Mouse (Mus musculus) embryonic facial prominence, embryonic 14.5 days (tissue): Measurements from ENCODE around the gene Atg16l1. TPM values are rescaled to one million over a fixed set of nuclear protein-coding genes. Genes with fewer than 3 reads are reported as not detected.

Experiments
- ATAC-seq: fragments of 200-750 bp; cut with Nextera tagmentation; 2 replicates; pipeline ENCODE4 v1.8.0; 2017; ENCODE audit warnings: low read depth, moderate number of reproducible peaks, moderate TSS enrichment
- DNase-seq: peaks from one replicate; pipeline ENCODE4 v3.0.0-alpha.2; 2015; ENCODE audit warnings: low spot score
- H3K27ac ChIP-seq: fragments of 300-500 bp; sonication (generic); replicated peaks from 2 replicates; pipeline ENCODE4 v1.5.1; 2014; ENCODE audit warnings: low read depth, mild to moderate bottlenecking, low read length, moderate library complexity
- H3K27me3 ChIP-seq: fragments of 300-500 bp; sonication (generic); replicated peaks from 2 replicates; pipeline ENCODE4 v1.6.1; 2014; ENCODE audit warnings: low read length; ENCODE audit not compliant: control insufficient read depth, insufficient read depth
- H3K36me3 ChIP-seq: fragments of 300-500 bp; sonication (generic); 2 replicates; pipeline ENCODE4 v1.6.1; 2014; ENCODE audit warnings: low read length, mixed read lengths; ENCODE audit not compliant: control insufficient read depth, insufficient read depth
- H3K4me1 ChIP-seq: fragments of 300-500 bp; sonication (generic); 2 replicates; pipeline ENCODE4 v1.6.1; 2014; ENCODE audit warnings: antibody characterized with exemption, low read length; ENCODE audit not compliant: control insufficient read depth, insufficient read depth
- H3K4me2 ChIP-seq: fragments of 300-500 bp; sonication (generic); 2 replicates; pipeline ENCODE4 v1.6.1; 2014; ENCODE audit warnings: low read depth, mild to moderate bottlenecking, low read length, moderate library complexity, mixed read lengths
- H3K4me3 ChIP-seq: fragments of 300-500 bp; sonication (generic); 2 replicates; pipeline ENCODE4 v1.5.1; 2014; ENCODE audit warnings: low read depth, mild to moderate bottlenecking, low read length
- H3K9ac ChIP-seq: fragments of 300-500 bp; sonication (generic); 2 replicates; pipeline ENCODE4 v1.6.1; 2014; ENCODE audit warnings: low read depth, mild to moderate bottlenecking, low read length, moderate library complexity, mixed read lengths
- H3K9me3 ChIP-seq: fragments of 300-500 bp; sonication (generic); 2 replicates; pipeline ENCODE4 v1.6.1; 2016; ENCODE audit warnings: low read length; ENCODE audit not compliant: control insufficient read depth
- WGBS: fragments of 180-500 bp; shearing (Covaris S2); extraction: QIAGEN DNeasy Blood & Tissue Kit; methylation state at CpG from one replicate; pipeline ENCODE4 v1.1.7; 2014; 5-methylcytosine and 5-hydroxymethylcytosine counted together
- polyA plus RNA-seq: library from polyadenylated mRNA; unstranded; fragments of >200 nt; fragmentation: Nextera tagmentation; extraction: Ambion mirVana; gene quantifications from 2 replicates; pipeline ENCODE4 v1.2.1, GENCODE M21; 2014

Atg16l1 gene
- polyA plus RNA-seq, 1 experiment from 2014 or later = 27.9 TPM

GRCm38 (mm10) chr1:87765741-87766140 lies 10.1 kb downstream of the Atg16l1 start:
- WGBS = 91% methylated on average over 2 of the region's 2 CpGs
- H3K36me3 ChIP-seq = peaks cover 97% of the 10 kb centered on the region
- no peak for DNase-seq

GRCm38 (mm10) chr1:87766233-87766632 lies 10.6 kb downstream of the Atg16l1 start:
- H3K36me3 ChIP-seq = peaks cover 97% of the 10 kb centered on the region
- no peak overlapping the region for H3K9ac ChIP-seq
- no peaks in the 10 kb centered on the region for H3K4me1 ChIP-seq
- H3K4me3 ChIP-seq = no peak overlapping the region
- ATAC-seq (no peak), DNase-seq (no peak)
- no peaks in the 10 kb centered on the region for H3K9me3 ChIP-seq
- no peak overlapping the region for H3K4me2 ChIP-seq
- no peak overlapping the region for H3K27ac ChIP-seq
- no peaks in the 10 kb centered on the region for H3K27me3 ChIP-seq
- 100% methylated on average over 3 of the region's 3 CpGs for WGBS

More at GRCm38 (mm10) chr1:87765741-87766140, 10.1 kb downstream of the Atg16l1 start:
- no peaks in the 10 kb centered on the region for H3K4me1 ChIP-seq
- no peak overlapping the region for H3K4me3 ChIP-seq
- no peak overlapping the region for H3K9ac ChIP-seq
- no peak for ATAC-seq
- no peaks in the 10 kb centered on the region for H3K9me3 ChIP-seq
- H3K4me2 ChIP-seq = no peak overlapping the region
- no peak overlapping the region for H3K27ac ChIP-seq
- H3K27me3 ChIP-seq = no peaks in the 10 kb centered on the region

DNA sequence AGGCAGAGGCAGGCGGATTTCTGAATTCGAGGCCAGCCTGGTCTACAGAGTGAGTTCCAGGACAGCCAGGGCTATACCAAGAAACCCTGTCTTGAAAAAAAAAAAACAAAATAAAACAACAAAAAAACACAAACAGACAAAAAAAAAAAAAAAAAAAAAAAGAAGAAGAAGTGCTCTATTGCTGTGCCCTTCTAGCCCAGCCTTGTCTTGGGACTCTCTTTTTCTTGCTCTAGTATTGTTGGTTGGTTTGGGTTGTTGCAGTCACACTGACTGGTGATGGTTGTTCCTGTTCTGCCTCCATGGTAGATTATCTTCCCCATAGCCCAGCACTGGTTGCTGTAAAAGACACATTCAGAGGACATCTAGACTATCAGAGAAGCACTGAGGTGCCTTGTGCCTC lies 13.6 kb downstream of the Atg16l1 start:
- no peaks in the 10 kb centered on the region for H3K4me1 ChIP-seq
- no peaks in the 10 kb centered on the region for H3K9me3 ChIP-seq
- no peak for ATAC-seq
- no peaks in the 10 kb centered on the region for H3K27me3 ChIP-seq
- no peak overlapping the region for H3K9ac ChIP-seq
- H3K4me2 ChIP-seq = no peak overlapping the region
- 95% methylated on average over 2 of the region's 2 CpGs for WGBS
- no peak overlapping the region for H3K27ac ChIP-seq
- no peak for DNase-seq
- no peak overlapping the region for H3K4me3 ChIP-seq
- peaks cover 95% of the 10 kb centered on the region for H3K36me3 ChIP-seq

- Histone ChIP-seq H3K4me2 (no peak overlapping the region), H3K9ac (no peak overlapping the region), H3K27me3 (no peaks in the 10 kb centered on the region), H3K9me3 (no peaks in the 10 kb centered on the region), H3K27ac (no peak overlapping the region), H3K4me1 (no peaks in the 10 kb centered on the region), H3K4me3 (no peak overlapping the region), H3K36me3 (peaks cover 95% of the 10 kb centered on the region)
- WGBS = 91% methylated on average over 3 of the region's 3 CpGs
- ATAC-seq (no peak), DNase-seq (no peak)
Measured at GRCm38 (mm10) chr1:87770486-87770885, 14.8 kb downstream of the Atg16l1 start.

- Histone ChIP-seq H3K9ac (no peak overlapping the region), H3K27me3 (no peaks in the 10 kb centered on the region), H3K36me3 (peaks cover 95% of the 10 kb centered on the region), H3K4me2 (no peak overlapping the region), H3K27ac (no peak overlapping the region), H3K4me3 (no peak overlapping the region), H3K9me3 (no peaks in the 10 kb centered on the region), H3K4me1 (no peaks in the 10 kb centered on the region)
- 97% methylated on average over 3 of the region's 3 CpGs for WGBS
- DNase-seq (no peak), ATAC-seq (no peak)
Measured at GRCm38 (mm10) chr1:87771724-87772123, 16.1 kb downstream of the Atg16l1 start.

DNA sequence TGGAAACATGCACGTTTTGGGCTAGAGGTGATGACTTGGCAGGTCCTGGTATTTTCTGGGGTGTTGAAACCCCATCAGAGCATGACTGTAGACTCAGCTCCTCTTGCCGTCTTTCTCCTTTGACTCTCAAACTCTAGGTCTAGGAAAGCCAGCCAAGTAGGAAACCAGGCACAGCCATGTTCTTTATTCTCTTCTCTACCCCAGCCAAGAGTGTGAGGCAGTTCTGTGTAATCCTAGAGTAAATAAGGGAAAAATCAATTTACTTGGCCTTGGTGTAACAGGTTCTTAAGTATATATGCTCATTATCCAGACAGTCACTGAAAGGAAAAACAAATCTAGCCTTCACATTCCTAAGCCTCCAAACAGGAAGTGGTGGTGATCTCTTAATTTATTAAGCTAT lies 17.7 kb downstream of the Atg16l1 start:
- Histone ChIP-seq H3K27me3 (no peaks in the 10 kb centered on the region), H3K4me3 (no peak overlapping the region), H3K9me3 (no peaks in the 10 kb centered on the region), H3K36me3 (peaks cover 94% of the 10 kb centered on the region), H3K4me2 (no peak overlapping the region), H3K27ac (no peak overlapping the region), H3K9ac (no peak overlapping the region), H3K4me1 (no peaks in the 10 kb centered on the region)
- WGBS = 76% methylated on average over 2 of the region's 2 CpGs
- DNase-seq (no peak), ATAC-seq (no peak)

- Histone ChIP-seq H3K36me3 (peaks cover 96% of the 10 kb centered on the region), H3K4me2 (no peak overlapping the region), H3K4me3 (no peak overlapping the region), H3K27ac (no peak overlapping the region), H3K27me3 (no peaks in the 10 kb centered on the region), H3K9me3 (no peaks in the 10 kb centered on the region), H3K9ac (no peak overlapping the region), H3K4me1 (no peaks in the 10 kb centered on the region)
- ATAC-seq (no peak), DNase-seq (no peak)
- WGBS = 92% methylated on average over 7 of the region's 7 CpGs
Measured at GRCm38 (mm10) chr1:87774845-87775244, 19.2 kb downstream of the Atg16l1 start.

DNA sequence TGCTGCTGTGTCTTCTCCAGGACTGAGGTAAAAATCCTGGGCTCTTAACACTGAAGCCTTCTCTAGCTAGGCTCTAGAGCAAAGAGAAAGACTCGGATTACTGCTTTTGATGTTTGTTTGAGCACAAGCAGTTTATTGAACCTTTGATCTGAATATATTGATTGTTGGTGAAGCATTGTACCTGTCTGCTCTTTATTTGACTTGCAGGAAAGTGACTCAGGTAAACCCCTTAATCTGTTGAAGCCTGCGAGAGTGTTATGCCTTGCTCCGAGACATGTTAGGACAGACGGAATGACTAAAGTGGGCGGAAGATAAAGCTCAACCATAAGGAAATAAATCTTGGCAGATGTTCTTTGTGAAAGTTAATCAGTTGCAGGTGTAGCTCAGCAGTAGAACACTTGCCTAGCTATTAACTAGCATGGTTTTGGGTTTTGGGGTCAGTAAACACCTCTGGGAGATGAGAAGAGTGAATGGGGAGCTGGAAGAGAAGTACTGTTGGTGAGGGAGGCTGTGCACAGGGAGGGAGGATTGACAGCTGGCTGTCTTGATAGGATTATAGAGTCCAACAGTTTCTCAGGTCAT lies 23.6 kb downstream of the Atg16l1 start:
- Histone ChIP-seq H3K36me3 (peaks cover 95% of the 10 kb centered on the region), H3K9me3 (no peaks in the 10 kb centered on the region), H3K4me3 (no peak overlapping the region), H3K4me2 (no peak overlapping the region), H3K27me3 (no peaks in the 10 kb centered on the region), H3K9ac (no peak overlapping the region), H3K4me1 (no peaks in the 10 kb centered on the region), H3K27ac (no peak overlapping the region)
- DNase-seq (no peak), ATAC-seq (no peak)
- WGBS = 54% methylated on average over 5 of the region's 5 CpGs

DNA sequence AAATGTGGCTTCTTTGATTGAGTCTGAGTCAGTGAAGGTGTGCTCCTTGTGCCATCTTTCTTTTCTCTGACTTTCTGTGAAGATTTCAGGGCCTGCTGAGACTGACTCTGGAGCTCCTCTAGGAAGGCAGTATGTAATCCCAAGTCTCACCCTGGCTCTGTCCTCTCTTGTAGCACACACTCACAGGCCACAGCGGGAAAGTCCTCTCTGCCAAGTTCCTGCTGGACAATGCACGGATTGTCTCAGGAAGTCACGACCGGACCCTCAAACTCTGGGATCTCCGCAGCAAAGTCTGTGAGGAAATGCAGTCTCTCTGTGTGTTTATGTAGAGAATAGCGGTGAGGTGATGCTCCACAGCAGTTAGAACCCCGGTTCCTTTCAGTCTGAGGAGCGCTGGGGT lies 30.0 kb downstream of the Atg16l1 start:
- Histone ChIP-seq H3K27me3 (no peaks in the 10 kb centered on the region), H3K9ac (no peak overlapping the region), H3K4me2 (no peak overlapping the region), H3K27ac (no peak overlapping the region), H3K4me1 (no peaks in the 10 kb centered on the region), H3K36me3 (peaks cover 83% of the 10 kb centered on the region), H3K9me3 (no peaks in the 10 kb centered on the region), H3K4me3 (no peak overlapping the region)
- WGBS = 78% methylated on average over 8 of the region's 8 CpGs
- ATAC-seq (no peak), DNase-seq (peak; percentile 15)
